Mouse (Mus musculus) layer of hippocampus, adult 9-10 months (tissue): ENCODE measurements around the gene Tbc1d20.
A peak's percentile ranks its signal among the peaks of the same experiment; 100 is the strongest.
"Not testable (repeated sequence)": the region's sequence is repeated elsewhere in the genome, so short reads cannot be mapped to it uniquely, and the experiment has no call there.

Experiments
- DNase-seq: peaks from one replicate; pipeline ENCODE4 v3.0.0; 2022; ENCODE audit warnings: low spot score

The Tbc1d20 gene

DNA sequence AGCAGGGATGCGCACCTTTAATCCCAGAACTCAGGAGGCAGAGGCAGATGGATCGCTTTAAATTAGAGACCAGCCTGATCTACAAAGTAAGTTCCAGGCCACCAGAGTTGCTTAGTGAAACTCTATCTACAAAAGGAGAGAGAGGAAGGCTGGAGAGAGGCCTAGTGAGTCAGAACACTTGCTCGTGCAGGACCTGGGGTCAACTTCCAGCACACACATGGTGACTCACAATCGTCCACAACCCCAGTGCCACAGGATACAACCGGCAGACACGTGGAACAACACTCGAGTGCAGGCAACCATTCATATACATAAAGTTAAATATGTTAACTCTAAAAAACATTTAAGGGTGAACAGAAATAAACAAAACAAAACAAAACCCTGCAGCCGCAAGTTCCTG lies 33.0 kb downstream of the Tbc1d20 start:
- no peak for DNase-seq

DNA sequence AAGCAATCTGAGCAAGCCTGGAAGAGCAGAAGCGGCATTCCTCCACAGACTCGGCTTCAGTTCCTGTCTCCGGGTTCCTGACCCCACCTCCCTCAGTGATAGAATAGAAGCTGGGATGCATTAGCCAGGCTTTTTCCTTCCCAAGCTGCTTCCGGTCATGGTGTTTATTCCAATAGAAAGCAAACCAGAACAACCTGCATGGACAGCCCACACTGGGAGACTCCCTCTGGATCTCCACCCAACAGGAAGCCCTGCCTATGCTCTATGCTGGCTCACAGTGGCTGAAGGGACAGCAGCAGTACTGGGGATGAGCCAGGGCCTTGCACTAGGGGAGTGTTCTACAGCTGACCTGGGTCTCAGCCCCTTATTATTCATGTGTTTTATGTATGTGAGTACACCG lies 34.4 kb downstream of the Tbc1d20 start:
- no peak for DNase-seq

DNA sequence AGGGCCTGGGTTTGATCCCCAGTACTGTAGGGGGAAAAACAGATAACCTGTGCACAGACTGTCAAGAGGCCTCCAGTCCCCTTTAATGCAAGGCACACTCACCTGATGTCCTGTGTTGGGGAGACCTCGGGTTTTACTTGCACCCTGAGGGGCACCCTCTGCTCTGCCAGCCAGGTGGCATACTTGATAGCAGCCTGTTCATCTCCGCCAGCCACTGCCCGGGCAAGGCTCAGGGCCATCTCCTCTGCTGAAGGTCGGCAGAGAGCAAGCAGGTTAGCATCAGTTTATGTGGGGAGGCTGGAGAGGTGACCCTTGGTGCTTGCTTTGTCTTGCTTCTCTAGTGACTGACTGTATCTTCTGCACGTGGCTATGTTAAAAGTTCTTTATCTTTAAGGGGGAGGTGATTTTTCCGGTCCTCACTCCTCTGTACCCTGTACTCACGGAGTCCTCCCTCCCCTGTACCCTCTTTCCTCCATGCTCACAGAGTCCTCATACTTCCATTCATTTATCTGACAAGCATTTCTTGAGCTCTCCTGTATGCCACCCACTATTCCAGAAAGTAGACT lies 37.3 kb downstream of the Tbc1d20 start:
- no peak for DNase-seq

DNA sequence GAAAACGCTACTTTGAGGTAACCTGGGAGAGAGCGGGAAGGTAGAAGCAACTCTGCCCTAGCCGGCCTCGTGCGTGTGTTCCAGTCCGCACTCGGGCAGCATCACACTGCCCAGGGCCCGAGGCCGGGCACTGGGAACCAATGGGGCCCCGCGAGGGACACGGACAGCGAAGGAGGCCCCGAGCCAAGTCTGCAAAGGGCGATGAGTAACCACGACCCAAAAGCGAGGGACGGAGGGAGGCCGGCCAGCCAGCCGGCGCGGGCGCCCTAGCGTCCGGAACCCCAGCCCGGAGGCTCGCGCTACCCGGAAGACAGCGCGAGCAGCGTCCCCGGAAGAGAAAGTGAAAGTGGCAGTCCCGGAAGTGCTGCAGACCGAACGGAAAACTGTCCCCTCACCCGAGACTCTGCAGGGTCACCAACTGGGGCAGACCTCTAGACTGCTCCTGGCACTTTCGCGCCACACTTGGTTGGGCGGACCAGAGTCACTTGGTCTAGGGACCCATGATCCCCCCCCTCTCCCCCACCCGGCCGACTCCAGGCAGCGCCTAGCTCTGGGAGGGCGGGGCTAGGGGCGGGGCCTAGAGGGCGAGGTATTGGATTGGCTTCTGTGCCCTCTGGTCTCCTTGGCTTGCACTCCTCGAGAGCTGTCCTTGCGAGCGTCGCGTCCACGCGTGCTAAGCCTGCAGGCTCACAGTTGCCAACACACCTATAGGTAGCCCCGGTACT lies 38.6 kb downstream of the Tbc1d20 start, which contains the start of gene Rbck1:
Rbck1 (minus strand) TSS at position 553 of the 725 bp plus-strand sequence.
- peak; percentile 73 for DNase-seq

DNA sequence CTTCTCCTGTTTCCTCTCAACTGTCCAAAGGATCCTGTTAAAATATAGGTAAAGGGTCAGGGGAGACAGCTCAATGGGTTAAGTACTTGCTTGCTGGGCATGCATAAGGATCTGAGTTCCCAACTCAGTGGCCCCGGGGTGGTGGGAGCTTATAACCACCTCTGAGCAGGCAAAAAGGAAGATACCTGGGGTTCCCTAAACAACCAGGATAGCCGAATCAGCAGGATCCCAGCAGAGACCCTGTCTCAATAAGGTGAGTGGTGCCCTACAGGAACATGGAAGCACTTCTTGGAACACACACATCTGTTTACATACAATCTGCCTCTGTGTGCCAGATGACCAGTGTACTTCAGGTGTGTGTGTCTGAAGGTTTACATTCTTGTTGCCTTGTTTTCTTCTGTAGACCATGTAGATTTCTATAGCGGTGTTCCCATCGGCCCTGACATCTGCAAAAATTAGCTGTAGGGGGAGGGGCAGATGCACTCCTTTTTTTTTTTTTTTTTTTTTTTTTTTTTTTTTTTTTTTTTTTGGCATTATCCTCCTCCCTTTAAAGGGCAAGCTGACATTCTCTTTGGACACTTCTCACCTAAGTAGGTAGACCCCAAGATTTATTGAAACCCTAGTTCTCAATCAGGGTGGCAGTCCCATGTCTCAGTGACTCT lies 39.8 kb downstream of the Tbc1d20 start:
- DNase-seq = no peak

DNA sequence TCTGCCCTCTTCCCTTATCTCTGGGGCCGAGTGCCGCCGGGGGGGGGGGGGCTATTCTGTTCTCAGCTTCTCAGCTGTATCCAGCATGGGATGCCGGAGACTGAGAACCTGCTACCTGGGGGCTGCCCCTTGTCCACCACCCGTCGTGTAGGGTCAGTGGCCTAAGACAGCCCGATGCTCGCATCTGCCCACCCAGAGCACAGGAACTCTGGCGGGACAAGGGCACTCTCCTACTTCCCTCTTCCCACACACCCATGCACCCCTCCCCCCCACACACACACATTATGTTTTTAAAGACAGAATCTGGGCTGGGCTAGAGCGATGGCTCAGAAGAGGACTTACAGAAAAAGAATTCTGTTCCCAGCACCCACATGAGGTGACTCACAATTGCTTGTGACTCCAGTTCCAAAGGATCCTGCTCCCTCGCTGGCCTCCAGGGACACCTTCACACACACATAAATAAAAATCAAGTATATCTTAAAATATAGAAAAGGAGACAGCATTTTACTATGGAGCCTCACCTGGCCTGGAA lies 41.7 kb downstream of the Tbc1d20 start:
- DNase-seq = no peak

DNA sequence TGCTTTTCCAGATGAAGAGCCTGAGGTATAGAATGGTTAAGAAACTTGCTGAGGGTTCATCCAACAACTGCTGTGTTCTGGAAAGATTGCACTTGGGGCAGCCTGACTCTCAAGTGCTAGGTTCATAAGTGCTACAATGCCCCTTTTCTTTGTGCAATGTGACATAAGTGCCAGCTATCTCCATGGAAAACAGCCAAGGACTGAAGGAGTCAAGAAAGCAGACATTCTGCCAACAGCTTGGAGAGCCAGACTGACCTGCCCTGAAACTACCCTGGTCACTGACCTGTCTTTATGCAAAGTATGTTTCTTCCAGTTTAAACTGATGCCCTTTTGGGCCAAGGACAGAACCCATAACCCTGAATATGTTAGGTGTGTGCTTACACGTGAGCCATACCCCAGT lies 43.2 kb downstream of the Tbc1d20 start:
- no peak for DNase-seq

DNA sequence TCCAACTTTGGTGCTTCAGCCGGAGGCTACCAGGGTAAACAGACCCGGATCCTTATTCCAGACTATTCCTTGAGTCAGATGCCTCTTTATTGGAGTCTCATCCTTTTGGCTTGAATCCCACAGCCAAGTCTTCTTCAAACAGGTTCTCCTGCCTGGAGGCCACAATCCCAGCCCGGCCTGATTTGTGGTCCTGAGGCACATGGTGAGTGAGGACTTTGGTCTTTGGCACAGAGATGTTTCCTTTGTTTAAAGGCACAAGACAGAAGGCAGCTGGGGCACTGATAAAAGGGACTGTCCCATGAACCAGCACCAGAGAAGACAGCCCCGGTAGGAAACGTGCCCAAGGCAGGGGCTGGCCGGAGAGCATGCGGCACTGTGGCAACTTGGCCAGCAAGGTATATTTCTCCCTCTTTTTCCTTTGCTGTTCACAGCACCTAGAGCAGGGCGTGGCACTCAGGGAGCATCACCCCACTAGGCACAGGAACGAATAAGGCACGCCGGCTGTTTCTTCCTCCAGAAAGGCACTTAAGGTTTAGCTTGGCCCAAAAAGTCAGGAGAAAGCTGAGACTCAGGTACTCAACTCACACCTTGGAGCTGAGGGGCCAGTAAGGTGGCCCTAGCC lies 44.1 kb downstream of the Tbc1d20 start:
- no peak for DNase-seq

DNA sequence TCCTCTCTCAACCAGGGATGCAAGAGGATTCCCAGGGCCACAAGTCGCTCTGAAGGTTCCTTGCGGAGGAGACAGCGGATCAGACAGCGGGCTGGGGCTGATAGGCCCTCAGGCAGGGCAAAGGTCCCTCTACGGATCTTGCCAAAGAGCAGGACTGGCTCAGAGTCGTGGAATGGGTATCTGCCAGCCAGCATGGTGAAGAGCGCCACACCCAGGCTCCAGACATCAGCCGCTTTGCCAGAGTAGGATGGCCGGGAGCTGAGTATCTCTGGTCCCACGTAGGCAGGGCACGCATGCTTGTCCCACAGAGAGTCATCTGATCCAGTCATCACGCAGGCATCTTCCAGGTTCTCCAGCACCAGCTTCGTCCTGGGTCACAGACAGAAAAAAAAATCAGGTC lies 44.7 kb downstream of the Tbc1d20 start:
- DNase-seq = no peak

DNA sequence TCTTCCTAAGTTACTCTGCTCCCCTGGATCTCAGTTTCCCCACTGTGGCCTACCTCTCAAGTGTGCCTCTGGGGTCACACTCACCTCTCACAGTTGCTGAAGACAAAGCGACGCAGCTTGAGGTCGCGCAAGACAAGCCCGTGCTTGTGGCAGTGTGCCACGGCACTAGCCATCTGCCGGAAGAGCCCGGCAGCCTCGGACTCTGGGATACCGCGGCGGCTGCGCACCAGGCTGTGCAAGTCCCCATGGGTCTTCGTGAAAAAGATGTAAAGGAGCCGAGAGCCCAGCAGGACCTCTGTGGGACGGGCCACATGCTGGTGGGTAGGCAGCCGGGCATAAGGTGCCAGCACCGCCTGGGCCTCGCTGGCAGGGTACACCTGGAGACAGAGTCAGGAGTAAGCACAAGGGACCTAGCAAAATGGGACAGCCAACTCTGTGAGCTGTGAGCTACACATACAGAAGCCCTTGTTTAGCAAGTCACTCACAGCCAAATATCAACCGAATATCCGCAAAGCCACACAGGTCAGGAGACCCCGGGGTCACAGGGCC lies 46.1 kb downstream of the Tbc1d20 start:
- no peak for DNase-seq

DNA sequence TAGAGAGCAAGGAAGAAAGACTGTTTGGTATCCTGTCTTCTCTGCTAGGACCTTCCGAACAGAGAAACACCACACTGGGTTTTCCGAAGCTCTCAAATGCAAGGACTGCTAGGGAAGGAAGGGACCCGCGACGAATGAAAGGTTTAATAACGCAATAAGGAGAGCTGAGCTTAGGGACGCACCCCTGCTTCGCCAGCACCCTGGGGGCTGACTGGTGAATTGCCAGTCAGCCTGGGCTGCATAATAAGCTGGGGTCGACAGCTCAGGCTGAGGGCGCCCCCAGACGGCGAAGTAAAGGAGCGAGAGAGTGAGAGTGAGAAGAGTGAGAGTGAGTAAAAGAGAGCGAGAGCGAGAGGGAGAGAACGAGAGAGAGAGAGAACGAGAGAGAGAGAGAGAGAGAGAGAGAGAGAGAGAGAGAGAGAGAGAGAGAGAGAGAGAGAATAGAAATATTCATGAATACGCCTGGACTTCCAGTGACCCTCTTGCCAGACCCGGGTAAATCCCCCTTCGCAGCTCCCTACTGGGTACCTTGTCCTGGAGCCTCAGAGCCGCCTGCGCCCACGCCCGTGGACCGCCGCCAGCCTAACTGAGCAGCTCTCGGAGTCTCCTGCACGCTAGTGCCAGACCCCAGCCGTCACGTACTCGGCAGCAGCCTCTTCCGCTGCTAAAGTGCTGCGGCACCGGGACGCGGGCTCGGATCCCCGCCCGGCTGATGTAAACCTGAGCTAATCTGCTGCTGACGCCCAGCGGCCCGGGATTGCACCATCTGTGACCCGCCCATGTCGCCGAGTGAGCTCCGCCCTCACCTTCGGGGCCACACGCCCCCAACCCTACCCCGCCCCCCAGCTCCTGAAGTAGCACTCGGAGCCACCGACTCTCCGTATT lies 49.9 kb downstream of the Tbc1d20 start, which contains the start of gene Trib3:
Trib3 (minus strand) TSS at position 704 of the 885 bp plus-strand sequence.
- no peak for DNase-seq

DNA sequence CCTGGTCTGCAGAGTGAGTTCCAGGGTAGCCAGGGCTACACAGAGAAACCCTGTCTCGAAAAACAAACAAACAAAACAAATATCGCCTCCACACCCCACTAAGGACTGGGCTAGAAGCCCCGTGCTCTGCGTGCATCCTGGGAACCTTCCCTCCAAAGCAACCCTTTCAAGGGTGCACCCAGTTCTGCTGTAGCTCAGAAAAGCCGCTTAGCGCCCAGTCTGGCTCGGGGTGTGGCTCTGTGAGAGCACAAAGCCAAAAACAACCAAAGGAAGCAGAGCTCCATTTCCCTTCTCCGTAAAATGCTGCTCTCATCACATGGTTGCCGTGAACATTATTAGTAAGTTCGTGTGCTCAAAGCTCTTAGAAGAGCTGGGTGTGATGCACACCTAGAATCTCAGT lies 50.7 kb downstream of the Tbc1d20 start:
- no peak for DNase-seq

DNA sequence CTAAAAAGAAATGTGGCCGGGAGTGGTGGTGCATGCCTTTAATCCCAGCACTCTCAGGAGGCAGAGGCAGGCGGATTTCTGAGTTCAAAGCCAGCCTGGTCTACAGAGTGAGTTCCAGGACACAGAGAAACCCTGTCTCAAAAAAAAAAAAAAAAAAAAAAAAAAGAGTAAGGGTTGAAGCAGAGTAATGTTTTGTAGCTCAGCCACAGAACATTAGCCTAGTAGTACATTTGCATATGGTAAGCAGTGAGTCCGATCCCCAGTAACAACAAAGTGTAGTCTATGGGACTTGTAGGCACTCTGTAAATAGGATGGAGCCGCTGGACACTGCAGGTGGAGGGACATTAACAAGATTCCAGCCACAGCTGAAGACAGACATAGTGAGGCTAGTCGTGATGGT lies 51.3 kb downstream of the Tbc1d20 start:
- DNase-seq = no peak

DNA sequence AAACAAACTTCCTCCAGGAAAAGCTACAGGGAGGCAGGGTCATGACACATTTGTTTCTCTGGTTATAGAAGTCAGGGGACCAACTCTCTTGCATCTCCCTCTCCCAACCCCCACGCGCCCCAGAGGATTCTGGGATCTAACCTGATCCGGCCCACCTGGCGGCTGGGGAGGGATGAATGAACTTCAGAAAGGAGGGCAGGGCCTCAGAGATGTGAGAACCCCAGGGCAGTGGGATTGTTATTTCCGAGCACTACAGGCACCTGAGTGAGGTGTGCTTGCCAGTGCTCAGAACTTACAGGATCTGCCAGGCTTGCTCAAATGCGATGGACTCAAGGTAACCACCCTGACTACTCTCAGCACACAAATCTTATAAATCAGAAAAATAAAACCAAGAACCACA lies 51.8 kb downstream of the Tbc1d20 start:
- DNase-seq = no peak

DNA sequence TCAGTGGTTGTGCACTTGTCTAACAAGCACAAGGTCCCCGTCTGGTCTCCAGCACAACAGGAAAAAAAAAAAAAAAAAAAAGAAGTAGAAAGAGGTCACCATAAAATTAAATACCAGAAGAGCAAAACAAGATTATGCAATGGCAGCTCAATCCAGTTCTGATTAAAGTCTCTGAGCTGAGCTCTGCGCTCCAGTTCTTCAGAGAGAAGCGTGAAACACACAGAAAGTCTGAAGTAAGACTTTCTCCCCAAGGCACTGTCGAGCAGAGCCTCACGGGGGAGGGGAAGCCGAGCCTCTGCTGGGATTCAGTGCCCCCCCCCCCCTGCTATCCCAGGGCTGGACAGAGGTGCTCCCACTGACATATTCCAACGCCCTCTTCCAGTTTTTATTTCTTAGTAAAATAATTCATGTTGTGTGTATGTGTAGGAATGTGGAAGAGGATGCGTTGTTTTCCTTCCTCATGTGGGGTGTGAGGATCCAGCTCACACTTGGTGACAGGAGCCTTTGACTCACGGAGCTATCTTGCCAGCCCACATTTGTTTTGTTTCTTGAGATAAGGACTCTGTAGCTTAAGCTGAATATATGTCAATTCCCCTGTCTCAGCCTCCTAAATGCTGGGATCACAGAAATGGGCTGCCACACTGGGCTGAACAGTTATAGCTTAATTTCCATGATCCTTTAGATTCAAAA lies 53.3 kb downstream of the Tbc1d20 start:
- no peak for DNase-seq

DNA sequence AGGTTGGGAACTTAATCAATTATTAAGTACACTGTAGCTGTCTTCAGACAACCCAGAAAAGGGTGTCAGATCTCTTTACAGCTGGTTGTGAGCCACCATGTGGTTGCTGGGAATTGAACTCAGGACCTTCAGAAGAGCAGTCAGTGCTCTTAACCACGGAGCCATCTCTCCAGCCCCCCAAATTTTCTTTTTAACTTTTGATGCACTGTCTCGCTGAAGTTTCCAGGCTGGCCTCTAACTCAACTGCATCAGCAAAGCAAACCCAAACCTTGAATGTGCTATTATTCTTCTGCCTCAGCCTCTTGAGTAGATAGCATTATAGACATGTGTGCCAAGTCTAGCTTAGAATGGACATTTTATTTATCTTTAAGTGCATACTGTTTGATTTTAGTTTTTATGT lies 54.1 kb downstream of the Tbc1d20 start:
- no peak for DNase-seq

DNA sequence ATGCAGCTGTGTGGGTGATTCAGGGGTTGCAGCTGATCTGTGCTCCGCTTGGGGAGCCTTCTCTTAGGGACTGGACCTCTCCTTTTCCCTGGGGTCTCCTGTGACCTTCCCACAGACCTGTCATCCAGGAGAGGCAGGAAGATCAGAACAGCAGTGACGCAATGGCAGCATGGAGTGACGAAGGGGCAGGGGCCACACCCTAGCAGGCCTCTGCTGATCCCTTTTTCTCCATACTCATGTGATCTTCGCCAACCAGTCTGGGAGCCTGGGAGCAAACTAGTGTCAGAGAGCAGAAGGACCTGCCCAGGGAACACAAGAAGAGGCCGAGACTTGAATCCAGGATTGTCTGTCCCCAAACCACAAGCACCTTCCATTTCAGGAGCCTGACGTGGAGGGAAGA lies 55.6 kb downstream of the Tbc1d20 start:
- no peak for DNase-seq

DNA sequence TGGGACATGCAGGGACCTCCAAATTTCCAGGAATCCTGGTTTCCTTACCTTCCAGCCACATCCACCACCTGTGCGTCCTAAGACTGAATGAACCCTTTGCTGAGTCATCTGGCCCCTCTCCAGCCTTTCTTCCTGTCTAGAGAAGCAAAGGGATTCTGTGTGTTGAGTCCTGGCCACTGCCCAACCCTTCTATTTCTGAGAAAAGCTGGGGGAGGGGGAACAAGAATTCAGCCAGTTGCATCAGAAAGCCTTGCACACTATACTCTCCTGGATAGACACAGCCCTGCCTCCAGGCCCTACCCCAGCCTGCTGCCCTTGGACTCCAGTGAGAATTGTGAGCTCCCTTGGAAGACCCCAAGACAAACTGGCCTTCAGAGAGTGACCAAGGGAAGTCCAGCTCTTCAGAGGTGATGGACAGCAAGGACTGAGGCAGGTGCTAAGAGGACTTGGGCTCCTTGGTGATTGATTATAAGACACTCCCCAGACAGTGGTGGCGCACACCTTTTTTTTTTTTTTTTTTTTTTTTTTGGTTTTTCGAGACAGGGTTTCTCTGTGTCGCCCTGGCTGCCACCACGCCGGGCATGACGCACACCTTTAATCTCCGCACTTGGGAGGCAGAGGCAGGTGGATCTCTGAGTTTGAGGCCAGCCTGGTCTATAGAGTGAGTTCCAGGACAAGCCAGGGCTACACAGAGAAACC lies 56.4 kb downstream of the Tbc1d20 start:
- DNase-seq = no peak

DNA sequence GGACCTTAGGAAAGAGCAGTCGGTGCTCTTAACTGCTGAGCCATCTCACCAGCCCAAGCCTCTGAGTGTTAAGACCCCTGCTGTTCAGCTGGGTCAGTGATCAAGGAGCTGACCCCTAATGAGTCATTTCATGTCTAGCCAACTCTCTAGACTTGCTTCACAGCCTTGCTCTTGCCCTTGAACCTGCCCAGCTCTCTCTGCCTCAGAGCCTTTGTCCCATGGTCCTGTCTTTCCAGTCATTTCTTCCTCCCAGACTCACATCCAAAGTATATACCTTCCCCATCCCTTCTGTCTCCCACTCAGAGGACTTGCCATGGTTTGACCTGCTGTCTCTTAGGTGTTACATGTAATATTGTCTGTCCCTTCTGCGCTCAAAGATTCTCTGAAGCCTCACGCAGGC lies 63.6 kb downstream of the Tbc1d20 start:
- DNase-seq = no peak

DNA sequence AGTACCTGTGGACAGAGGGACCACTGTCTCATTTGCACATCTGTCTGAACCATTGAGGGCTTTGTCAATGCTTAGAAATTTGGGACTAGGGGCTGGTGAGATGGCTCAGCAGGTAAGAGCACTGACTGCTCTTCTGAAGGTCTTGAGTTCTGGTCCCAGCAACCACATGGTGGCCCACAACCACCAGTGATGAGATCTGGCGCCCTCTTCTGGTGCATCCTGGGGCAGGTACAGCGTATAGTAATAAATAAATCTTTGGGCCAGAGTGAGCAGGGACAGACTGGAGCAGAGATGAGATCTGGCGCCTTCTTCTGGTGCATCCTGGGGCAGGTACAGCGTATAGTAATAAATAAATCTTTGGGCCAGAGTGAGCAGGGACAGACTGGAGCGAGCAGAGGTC lies 65.3 kb downstream of the Tbc1d20 start:
- not testable (repeated sequence) for DNase-seq
